Mouse (Mus musculus) adrenal gland, postnatal 4 days (tissue): ENCODE results near the gene Wfikkn1. TPM values are rescaled to one million over a fixed set of nuclear protein-coding genes. Genes with fewer than 3 reads are reported as not detected.
A peak's percentile ranks its signal among the peaks of the same experiment; 100 is the strongest.
"Not testable (repeated sequence)": the region's sequence is repeated elsewhere in the genome, so short reads cannot be mapped to it uniquely, and the experiment has no call there.

Experiments
- DNase-seq, 2 experiments: peaks; one replicate each; pipeline ENCODE4 v3.0.0; 2021 to 2022; ENCODE audit warnings: low spot score in 2 of 2, mixed read lengths in 2 of 2
- total RNA-seq, 2 experiments: library from RNA; stranded (reverse); gene quantifications; 2 replicates each; pipeline ENCODE4 v1.2.3; 2021

The Wfikkn1 gene
- total RNA-seq, 2 experiments from 2014 or later: 5.1 to 5.2 TPM

DNA sequence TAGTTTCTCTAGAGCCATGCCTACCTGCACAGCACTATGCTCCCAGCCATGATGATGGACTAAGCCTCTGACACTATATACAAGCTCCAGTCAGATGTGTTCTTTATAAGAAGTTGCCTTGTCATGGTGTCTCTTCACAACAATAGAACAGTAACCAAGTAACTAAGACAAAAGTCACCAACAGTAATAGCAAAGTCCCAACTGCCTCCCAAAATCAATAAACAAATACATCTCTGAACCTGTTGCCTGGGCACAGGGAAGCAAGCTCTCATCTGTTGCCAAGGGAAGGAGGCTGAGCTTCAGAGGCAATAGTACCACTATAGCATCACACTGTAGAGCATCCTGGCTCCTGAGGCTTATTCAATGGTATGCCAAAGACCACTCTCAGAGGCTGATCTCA is 6.1 kb upstream of the Wfikkn1 start:
- no peak for DNase-seq

DNA sequence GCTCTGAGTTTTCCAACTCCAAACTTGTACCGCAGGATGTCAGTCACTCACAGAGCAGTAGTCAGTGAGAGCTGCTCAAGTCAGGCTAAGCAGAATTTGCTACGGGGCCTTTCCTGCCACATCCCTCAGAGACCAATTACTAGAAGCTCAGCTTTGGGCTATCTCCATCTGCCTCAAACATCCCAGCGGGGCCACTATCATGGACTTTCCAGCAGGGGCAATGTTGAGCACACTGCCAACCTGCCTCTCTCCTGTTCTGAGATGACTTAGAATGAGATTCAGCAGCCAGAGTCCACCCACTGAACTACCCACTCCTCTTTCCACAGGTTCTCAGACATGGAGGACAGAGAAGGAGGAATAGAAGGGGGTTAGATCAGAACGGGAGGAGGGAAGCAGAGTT is 5.0 kb upstream of the Wfikkn1 start:
- no peak for DNase-seq

DNA sequence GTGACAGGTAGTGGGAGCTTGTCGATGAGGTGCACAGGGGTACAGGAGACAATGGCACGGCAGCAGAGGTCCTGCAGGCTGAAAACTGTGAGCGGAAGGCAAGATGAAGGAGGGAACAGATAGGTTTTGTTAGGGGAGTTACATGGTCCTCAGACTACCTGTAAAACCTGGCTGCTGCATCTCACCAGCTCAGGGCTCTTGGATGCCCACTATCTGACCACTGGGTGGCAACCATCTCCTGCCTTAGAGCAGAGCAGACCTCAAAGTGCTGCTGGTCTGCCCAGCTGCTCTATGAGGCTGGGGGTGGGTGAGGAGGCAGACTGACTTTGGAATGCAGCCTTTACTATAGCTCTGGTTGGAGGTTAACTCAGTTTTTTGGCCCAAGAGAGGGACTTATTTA is 3.2 kb upstream of the Wfikkn1 start:
- no peak for DNase-seq

DNA sequence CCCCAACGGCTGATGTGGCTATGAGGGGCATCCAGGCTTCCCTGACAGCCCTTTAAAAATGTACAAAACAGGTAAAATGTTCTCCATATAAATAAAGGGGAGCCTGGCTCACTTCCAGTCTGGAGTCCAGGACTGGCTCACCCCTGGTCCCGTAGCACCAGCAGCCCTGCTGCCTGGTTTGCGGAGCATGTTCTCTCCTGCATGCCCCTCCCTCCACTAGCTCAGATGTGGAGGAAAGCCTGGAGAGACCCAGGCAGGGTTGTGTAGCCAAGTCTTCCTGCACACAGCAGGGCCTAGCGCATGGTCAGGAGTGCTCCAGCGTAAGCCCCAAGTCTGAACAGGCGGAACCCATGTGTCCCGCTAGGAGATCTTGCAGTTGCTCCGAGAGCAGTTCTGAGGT is 2.6 kb upstream of the Wfikkn1 start:
- no peak for DNase-seq

DNA sequence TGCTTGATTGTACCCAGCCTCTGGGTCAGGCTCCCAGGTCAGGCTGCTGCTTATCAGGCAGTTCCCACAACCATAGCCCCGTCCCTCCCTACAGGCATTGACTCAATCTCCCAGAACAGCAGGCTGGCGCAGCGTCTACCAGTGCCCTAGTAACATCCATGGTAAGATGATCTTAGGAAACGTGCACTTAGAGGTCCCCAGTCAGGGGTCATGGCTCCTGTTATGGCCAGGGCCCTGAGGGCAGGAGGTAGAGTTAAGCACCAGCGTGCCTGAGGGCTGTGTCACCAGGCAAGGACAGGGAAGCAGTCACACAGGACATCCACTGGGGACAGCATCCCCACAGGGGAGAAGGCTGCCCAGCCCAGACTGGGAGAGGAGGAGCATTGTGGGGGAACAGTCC is 1.6 kb upstream of the Wfikkn1 start:
- DNase-seq: peak in 1 of 2 experiments; percentile 6

DNA sequence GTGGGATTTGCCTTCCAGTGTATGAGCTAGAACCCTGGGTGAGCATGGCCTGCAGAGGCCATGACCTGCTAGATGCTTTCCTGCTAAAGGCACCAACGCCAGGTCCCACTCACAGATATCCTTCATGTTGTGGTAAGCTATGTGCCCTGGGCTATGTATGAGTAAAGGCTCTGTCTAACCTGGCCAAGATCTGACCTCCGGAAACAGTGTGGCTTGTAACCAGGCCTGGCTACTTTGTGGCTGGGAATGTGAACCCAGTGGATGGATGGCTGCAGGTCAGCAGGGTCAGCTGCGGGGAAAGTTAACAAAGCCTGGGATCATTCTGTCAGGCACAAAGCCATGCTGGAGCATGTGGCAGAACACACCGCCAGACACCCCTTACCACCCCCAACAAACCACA is 1.0 kb upstream of the Wfikkn1 start:
- no peak for DNase-seq

DNA sequence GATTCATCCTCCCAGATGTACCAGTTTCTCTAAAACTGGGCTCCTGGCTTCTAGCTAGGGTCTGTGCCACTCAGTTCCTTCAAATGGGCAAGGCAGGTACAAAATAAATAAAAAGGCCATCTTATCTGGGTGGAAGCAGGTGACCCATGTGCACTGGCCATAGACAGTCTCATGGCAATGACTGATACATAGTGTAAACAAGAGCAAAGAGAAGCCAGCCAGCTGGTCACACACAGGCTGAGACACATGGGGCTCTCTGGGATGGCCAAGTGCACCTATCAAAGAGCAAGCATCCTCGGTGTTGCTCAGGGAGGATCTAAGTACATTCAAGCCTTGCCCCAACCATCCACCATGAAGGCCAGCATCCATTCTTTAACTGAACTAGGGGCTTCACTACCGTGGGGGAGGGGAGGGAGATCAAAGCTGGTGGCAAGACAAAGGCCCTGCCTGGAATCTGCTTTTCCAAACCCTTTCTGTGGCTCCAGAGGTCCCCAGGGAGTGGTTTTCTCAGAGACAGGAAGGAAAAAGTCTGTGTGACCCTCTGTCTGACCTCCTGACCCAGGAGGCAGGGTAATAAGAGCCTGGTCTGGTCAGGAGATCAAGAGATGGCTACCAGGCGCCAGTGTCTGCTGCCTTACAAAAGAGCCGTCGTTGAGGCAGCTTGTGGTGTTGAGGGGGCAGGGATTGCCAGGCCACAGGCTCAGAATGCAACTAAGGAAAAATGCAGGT is 419 bp upstream of the Wfikkn1 start:
- DNase-seq: no peak

DNA sequence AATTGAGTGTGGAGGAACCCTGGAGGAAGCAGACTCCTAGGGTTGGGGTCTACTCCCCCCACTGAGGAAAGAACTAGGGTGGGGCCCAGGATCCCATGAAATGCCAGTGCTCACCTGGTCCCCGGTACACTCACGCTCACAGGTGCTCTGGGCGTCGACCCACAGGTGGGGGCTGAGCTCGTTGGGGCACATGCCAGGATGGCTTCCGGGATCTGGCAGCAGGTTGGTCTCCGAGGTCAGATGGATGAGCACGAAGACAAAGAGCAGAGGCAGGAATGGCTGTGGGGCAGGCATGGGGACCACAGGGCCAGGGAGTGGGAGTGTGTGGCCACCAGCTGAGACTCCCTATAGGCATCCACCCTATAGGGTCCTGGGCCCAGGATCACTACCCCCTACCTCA is 908 bp downstream of the Wfikkn1 start:
- DNase-seq: no peak

DNA sequence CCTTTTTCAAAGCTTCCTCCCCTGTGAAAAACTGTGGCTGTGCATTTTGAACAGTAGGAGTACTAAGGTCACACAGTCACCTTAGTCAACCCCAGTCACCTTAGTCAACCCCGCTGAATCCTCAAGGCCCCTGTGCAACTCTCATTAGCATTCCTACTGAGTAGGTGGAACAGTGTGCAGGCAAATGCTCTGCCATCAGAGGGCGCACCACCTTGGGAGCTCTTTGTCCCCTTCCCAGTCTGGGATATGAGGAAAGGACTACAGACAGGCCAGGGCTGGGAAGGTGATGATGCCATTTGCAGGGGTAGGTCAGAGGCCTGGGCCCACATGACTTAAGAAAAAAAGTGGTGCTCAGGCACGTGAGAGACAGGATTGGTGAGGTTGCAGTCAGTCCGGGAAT is 1.4 kb downstream of the Wfikkn1 start:
- DNase-seq: peak in 1 of 2 experiments; percentile 5

DNA sequence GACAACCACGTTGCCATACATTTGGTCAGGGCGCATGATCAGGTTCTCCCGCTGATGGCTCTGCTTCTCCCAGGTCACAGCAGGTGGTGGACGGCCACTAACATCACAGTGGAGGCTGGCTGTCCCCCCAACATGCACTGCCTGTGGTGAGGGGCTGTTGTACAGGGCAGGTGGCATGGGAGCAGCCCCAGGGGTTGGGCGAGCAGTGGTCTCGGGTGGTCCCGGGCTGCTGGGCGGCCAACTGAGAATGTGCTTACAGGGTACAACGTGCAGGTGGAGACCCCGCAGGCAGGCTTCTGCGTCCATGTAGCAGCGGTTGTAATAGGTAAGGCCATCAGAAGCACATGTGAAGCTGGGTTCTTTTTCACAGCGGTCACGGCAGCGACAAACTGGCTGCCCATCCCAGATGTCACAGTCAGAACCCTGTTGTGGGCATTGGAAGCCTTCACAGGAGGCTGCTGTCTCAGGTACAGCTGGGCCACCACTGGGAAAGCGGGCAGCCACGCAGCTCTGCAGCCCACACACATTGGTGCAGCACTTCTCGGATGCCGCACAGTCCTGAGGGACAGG is 2.0 kb downstream of the Wfikkn1 start:
- DNase-seq: no peak

DNA sequence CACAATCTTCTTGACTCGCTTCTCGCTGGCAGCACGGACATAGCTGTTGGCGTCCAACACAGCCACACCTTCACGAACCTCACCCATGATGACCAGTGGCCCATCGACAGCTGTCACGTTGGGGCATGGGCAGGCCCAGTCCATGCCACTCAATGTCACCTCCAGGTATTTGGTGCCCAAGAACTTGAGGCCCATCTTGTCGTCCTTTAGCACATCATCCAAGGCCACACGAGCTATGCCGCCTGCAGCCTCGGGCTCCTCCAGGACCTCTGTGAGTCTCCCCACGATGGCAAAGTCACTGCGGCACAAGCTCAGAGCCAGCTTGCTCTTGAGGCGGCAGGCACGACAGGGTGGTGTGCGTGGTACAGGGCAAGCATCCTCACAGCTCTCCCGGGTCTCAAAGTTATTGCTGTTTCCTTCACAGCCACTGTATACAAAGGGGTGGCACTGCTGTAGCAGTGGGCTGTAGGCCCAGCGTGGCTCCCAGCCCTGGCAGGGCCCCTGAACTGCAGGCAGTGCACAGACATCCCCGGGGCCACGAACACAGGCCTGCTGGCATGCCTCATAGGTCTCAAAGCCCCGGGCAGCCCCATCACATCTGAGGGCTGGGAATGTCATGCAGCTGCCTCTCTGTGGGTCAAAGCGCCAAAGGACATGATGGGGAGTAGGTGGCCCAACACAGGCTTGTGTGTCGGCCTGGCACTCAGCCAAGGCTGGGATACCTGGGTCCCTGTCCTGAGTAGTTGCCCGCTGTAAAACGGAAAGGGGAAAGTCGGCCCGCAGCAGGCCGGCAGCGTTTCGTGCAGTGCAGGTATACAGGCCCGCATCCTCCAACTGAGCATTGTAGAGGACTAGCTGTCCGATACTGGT is 2.7 kb downstream of the Wfikkn1 start:
- DNase-seq: no peak

DNA sequence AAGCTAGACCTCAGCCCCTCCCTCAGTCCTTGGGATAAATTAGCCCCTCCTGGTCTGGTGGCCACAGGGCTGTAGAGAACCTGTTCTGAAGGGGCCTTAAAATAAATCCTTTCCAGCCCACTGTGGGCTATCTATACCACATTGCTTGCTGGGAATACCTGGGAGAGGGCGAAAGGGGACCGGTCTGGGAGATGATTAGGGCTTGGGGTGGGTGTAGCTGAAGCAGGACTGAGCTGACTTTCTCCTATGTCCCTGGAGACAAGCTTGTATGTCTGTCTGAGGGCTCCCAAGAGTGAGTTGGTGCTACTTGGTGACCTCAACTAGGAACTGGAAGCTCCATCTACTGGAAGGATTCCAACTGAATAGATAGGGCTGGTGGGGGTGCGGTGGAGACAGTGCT is 3.6 kb downstream of the Wfikkn1 start:
- DNase-seq: no peak

DNA sequence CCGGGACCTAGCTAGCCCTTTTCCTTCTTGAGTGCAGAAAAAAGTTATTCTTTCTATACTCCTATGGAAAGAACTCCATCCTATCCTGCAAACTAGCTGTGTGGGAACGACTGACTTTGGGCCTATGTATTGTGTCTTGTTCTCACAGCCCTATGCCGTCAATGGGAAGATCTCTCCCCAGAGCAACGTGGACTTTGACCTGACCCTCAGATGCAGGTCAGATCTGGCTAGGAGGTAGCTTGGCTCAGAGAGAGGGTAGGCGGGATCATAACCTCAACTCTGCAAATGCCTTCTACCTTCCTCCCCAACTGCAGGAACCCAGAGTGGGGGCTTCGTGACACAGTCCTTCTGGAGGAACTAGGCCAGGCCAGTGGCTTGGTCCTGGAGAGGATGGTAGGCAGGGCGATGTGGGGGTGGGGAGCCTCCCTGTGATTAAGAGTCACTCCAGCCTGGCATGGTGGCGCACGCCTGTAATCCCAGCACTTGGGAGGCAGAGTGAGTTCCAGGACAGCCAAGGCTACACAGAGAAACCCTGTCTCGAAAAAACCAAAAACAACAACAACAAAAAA is 4.2 kb downstream of the Wfikkn1 start:
- DNase-seq: no peak

DNA sequence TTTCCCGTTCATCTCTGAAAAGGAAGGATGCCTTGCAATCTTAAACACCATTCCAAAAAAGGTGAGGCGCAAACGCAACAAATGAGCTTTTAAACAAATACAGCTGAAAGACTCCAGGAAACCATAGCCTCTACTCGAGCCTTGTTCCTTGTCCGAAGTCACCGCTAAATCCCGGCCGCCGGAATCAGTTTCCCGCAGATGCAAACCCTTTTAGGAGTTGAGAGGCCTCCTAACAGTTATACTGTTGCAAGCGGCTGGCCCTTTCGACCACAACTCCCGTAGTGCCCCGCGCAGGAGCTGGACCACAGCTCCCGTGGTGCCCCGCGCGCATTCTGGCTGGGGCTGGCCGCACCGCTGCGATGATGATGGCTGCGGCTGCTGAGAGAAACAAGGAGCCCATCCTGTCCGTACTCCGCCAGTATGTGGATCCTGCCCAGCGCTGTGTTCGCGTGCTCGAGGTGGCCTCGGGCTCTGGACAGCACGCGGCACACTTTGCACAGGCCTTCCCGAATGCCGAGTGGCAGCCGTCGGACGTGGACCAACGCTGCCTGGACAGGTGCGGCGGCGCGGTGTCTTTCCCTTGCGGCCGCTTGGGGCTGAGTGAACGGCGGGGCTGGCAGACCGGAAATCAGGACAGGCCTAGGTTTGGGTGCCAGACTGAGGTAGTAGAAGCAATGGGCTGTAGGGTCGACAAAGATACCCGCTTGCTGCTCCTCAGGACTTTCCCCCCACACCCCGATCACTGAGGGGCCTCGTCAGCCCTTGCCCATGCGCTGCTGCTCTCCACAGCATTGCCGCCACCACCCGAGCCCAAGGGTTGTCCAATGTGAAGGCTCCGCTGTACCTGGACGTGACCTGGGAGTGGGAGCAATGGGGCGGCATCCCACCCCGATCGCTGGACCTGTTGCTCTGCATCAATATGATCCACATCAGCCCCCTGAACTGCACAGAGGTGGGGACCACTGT is 5.2 kb downstream of the Wfikkn1 start:
- DNase-seq: peak; percentile 75 to 85

DNA sequence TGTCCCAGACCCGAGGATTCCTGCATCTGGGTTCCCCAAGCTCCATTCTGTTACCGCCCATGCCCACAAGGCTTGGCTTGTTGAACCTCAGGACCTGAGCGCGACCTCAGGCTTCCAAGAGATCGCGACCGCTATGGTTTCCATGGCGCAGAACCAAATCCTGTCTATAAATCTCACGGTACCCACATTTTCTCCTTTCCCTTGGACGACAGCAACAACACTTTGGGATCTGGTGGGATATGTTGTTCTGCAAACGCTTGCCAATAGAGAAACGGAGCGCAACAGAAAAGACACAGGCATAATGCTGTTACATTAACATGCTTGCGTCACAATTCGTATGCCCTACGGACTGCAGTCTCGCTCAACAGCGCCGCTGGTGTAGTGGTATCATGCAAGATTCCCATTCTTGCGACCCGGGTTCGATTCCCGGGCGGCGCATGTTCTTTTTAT is 5.9 kb downstream of the Wfikkn1 start, which contains the start of gene Mettl26:
Mettl26 (plus strand) TSS at position 354 of the 450 bp plus-strand sequence.
- peak; percentile 70 to 84 for DNase-seq

DNA sequence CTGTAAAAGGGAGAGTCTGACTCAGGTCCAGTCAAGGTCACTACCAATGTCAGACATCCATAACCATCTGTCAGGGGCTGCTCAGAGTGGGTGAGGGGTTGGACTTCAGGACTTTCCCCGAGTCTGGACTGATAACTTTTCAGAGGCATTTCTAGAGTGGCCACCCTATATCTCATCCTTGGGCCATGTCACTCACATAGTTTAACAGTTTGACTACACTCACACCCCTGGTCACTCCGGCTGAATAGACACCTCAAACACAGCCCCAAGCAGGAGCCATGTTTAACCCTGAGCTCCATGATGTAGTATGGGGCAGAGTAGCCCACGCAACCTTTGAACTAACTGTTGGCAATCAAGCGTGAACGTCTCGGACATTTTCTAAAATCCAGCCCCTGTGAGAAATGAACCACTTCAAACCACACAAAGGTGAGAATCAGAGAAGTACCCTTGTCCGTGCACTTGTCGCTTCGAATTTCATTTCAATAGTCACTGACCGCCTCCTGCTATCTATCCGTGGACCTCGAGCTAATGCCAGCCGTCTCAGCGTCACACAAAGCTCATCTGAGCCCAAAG is 6.4 kb downstream of the Wfikkn1 start:
- DNase-seq: no peak

DNA sequence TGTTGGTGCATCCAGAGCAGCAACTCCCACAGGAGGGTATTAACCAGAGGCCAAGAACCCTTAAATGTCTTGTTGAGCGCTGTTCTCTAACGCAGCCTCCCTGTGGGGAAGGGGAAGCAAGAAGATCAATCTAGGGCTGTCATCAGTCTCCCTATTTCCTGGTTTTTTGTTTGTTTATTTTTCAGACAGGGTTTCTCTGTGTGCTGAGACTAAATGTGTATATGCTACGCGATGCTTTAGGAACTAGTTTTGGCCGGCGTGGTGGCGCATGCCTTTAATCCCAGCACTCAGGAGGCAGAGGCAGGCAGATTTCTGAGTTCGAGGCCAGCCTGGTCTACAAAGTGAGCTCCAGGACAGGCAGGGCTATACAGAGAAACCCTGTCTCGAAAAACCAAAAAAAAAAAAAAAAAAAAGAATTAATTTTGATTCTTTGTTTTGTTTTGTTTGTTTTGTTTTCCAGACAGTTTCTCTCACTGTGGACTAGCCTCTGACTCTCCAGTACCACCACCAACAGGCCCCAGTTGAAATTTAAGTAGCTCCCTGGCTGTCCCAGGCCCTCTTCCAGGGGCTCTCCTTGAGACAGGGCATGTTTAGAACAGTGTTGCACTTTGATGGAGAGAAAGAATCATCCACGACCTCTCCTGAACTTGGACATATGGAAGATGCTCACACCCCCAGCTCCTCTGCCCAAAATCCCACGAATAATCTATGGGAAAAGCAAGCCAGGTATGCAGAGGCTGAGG is 7.1 kb downstream of the Wfikkn1 start:
- DNase-seq: no peak

DNA sequence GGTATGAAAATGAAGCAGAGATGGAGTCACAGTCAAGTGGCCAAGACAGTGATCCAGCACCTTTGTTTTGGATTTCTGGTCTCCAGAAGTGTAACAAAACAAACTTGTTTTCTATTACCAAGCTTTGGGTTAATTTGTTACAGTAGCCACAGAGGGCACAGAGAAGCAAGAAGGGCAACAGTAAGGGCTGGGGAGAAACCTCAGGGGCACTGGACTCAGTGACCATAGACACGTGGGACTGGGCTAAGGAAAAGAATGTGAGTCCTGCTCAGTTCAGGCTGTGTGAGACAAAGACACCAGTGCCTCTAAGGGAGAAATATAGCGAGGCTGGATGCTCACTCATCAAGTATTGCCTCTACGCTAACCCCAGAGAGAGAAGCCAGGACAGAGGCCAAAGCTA is 8.0 kb downstream of the Wfikkn1 start:
- DNase-seq: no peak

DNA sequence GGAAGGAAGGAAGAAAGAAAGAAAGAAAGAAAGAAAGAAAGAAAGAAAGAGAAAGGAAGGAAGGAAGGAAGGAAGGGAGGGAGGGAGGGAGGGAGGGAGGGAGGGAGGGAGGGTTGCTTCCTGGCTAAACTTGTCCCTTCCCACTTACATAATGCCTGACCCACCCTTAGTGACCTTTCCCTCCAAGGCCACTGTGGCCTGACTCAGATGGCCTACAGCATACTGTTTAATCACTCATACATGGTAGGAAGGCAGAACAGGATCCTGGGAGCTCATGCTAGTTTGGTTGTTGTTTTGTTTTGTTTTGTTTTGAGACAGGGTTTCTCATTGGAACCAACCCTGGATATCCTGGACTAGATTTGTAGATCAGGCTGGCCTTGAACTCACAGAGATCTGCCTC is 9.1 kb downstream of the Wfikkn1 start:
- DNase-seq: not testable (repeated sequence)
